Mouse (Mus musculus) heart, adult 2 months (tissue): Measurements from ENCODE around the gene Gpr55.

Source experiments
- CTCF ChIP-seq: fragments of 200-600 bp; IDR thresholded peaks from 2 replicates; pipeline ENCODE4 v1.8.1; 2022; ENCODE audit warnings: antibody characterized with exemption, mild to moderate bottlenecking, moderate library complexity
- POLR2A ChIP-seq: fragments of 200-500 bp; IDR thresholded peaks from 2 replicates; pipeline ENCODE4 v1.6.1; 2011; ENCODE audit warnings: mild to moderate bottlenecking, low read depth, low read length, control low read depth; ENCODE audit not compliant: insufficient read depth

DNA sequence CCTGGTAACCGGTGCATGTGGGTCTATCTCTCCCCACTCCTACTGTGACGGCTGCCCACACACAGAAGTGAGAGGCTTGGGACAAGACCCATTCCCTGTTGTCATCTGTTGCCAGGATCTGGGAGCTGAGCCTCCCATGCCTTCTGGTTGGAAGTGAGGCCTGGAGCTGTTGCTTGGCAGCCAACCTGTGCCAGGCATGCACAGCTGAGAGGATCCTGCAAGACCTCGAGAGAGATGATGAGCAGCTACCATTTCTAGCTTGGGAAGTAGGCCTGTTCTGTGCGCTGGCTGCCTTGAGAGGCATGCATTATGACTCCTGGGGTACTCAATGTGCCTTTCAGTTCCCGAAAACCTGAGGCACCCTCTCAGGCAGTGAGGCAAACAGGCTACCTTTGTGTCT, 29.6 kb downstream of the Gpr55 start:
- no peak for TF ChIP-seq CTCF
- TF ChIP-seq POLR2A, result no peak
